Mouse (Mus musculus) forebrain, embryonic 12.5 days (tissue): ENCODE results near the gene Efcab6. TPM values are rescaled to one million over a fixed set of nuclear protein-coding genes. Genes with fewer than 3 reads are reported as not detected.
A peak's percentile ranks its signal among the peaks of the same experiment; 100 is the strongest.
"Not testable (repeated sequence)": the region's sequence is repeated elsewhere in the genome, so short reads cannot be mapped to it uniquely, and the experiment has no call there.

Experiments used
- ATAC-seq: fragments of 200-750 bp; cut with Nextera tagmentation; 2 replicates; pipeline ENCODE4 v1.8.0; 2017; ENCODE audit warnings: moderate TSS enrichment; ENCODE audit not compliant: low FRiP score
- H3K27ac ChIP-seq: fragments of 300-500 bp; sonication (generic); 2 replicates; pipeline ENCODE4 v1.5.1; 2016; ENCODE audit warnings: mild to moderate bottlenecking
- H3K27me3 ChIP-seq: fragments of 300-500 bp; sonication (generic); 2 replicates; pipeline ENCODE4 v1.6.1; 2016; ENCODE audit warnings: mild to moderate bottlenecking
- H3K36me3 ChIP-seq: fragments of 300-500 bp; sonication (generic); replicated peaks from 2 replicates; pipeline ENCODE4 v1.6.1; 2016; ENCODE audit warnings: mild to moderate bottlenecking
- H3K4me1 ChIP-seq: fragments of 300-500 bp; sonication (generic); 2 replicates; pipeline ENCODE4 v1.6.1; 2016
- H3K4me2 ChIP-seq: fragments of 300-500 bp; sonication (generic); 2 replicates; pipeline ENCODE4 v1.6.1; 2016; ENCODE audit warnings: mild to moderate bottlenecking, moderate library complexity
- H3K4me3 ChIP-seq: fragments of 300-500 bp; sonication (generic); replicated peaks from 2 replicates; pipeline ENCODE4 v1.5.1; 2016; ENCODE audit warnings: mild to moderate bottlenecking
- H3K9ac ChIP-seq: fragments of 300-500 bp; sonication (generic); 2 replicates; pipeline ENCODE4 v1.6.1; 2016; ENCODE audit warnings: mild to moderate bottlenecking
- H3K9me3 ChIP-seq: fragments of 300-500 bp; sonication (generic); 2 replicates; pipeline ENCODE4 v1.6.1; 2016
- WGBS: fragments of 180-500 bp; shearing (Covaris S2); methylation state at CpG from one replicate; pipeline ENCODE4 v1.1.7; 2016; 5-methylcytosine and 5-hydroxymethylcytosine counted together
- polyA plus RNA-seq: library from polyadenylated mRNA; unstranded; fragments of >200 nt; fragmentation: Nextera tagmentation; extraction: Ambion mirVana; gene quantifications from 2 replicates; pipeline ENCODE4 v1.2.1, GENCODE M21; 2016

The Efcab6 gene
- 0.58 and 1.3 TPM in 2 replicates for polyA plus RNA-seq

- Histone ChIP-seq H3K9ac (no peak within 1 kb of the TSS), H3K9me3 (peaks cover 5% of the 10 kb centered on the region), H3K36me3 (no peaks in the 10 kb centered on the region), H3K27ac (no peak within 1 kb of the TSS), H3K4me3 (peak within 1 kb of the TSS; percentile 41), H3K4me2 (peak within 1 kb of the TSS; percentile 77), H3K4me1 (peaks cover 21% of the 10 kb centered on the region), H3K27me3 (peaks cover 46% of the 10 kb centered on the region)
- ATAC-seq: peak; percentile 76
- 1% methylated on average over 29 of the region's 29 CpGs for WGBS
Measured at GRCm38 (mm10) chr15:84065140-84065539, at the start of gene Efcab6. Gene Efcab6, minus strand, starts transcription at chr15:84065379.

DNA sequence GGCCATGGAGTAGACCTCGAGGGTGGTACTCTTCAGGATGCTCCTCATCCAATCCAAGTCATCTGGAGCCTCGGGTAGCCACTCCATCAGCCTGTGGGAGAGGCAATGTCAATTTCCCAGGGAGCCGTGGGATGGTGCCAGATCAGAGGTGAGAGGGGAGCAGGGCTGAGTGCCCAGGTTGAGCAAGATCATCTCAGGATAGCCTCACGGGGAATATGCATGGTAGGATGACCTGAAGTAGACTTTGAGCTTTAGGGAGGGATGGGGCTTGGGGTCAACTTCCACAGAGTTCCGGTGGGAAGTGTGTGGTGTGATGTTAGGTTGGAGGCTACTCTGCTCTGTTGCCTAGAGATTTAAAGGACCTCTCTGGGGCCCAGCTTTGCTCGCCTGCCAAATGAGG, 48.7 kb upstream of the Efcab6 start:
- no peaks in the 10 kb centered on the region for H3K27me3 ChIP-seq
- no peak for ATAC-seq
- no peak overlapping the region for H3K4me3 ChIP-seq
- H3K4me1 ChIP-seq: peaks cover 2% of the 10 kb centered on the region; the same call in 1 of the 2 replicates
- 73% methylated on average over 6 of the region's 6 CpGs for WGBS
- H3K4me2 ChIP-seq: no peak overlapping the region
- H3K9me3 ChIP-seq: no peaks in the 10 kb centered on the region
- H3K36me3 ChIP-seq: no peaks in the 10 kb centered on the region
- H3K27ac ChIP-seq: no peak overlapping the region
- no peak overlapping the region for H3K9ac ChIP-seq

DNA sequence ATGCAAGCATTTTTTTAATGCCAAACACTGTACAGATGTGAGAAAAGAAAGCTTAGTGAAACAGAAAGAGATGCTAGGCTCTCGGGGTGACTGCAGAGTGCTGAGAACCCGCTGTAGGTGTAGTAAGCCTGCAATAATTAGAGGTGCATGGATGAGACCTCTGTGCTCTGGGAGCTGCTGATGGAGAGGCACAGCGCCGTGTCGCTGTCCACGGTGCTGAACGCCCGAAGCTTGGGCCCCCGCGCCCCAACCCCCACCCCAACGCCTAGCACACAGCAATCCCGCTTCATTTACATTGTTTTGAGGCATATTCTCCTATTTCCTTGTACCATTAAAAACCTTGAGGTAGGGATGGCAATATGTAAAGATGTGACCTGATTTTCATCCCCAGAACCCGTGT, 43.7 kb upstream of the Efcab6 start:
- ATAC-seq: no peak
- Histone ChIP-seq H3K4me1 (peaks cover 23% of the 10 kb centered on the region), H3K27ac (no peak overlapping the region), H3K9me3 (no peaks in the 10 kb centered on the region), H3K4me3 (no peak overlapping the region), H3K27me3 (peaks cover 39% of the 10 kb centered on the region), H3K9ac (no peak overlapping the region), H3K36me3 (no peaks in the 10 kb centered on the region), H3K4me2 (no peak overlapping the region)
- 8% methylated on average over 13 of the region's 13 CpGs for WGBS

- Histone ChIP-seq H3K27ac (0 out of 2 replicates have a peak overlapping the region, but pooled peaks have one; percentile 19), H3K4me2 (peak overlapping the region; percentile 91), H3K9me3 (no peaks in the 10 kb centered on the region), H3K4me3 (peak overlapping the region; percentile 63), H3K36me3 (no peaks in the 10 kb centered on the region), H3K9ac (peak overlapping the region; percentile 56), H3K4me1 (peaks cover 23% of the 10 kb centered on the region), H3K27me3 (peaks cover 46% of the 10 kb centered on the region)
- 7% methylated on average over 12 of the region's 12 CpGs for WGBS
- ATAC-seq: peak; percentile 30; the same call in 1 of the 2 replicates
Measured at GRCm38 (mm10) chr15:84105924-84106500, 40.8 kb upstream of the Efcab6 start.

- H3K9ac ChIP-seq: peak within 1 kb of the TSS; percentile 56
- H3K9me3 ChIP-seq: no peaks in the 10 kb centered on the region
- peak; percentile 71 for ATAC-seq
- H3K36me3 ChIP-seq: no peaks in the 10 kb centered on the region
- peaks cover 23% of the 10 kb centered on the region for H3K4me1 ChIP-seq
- H3K4me3 ChIP-seq: peak within 1 kb of the TSS; percentile 63
- H3K27ac ChIP-seq: 0 out of 2 replicates have a peak within 1 kb of the TSS, but pooled peaks have one; percentile 19
- peaks cover 46% of the 10 kb centered on the region for H3K27me3 ChIP-seq
- peak within 1 kb of the TSS; percentile 91 for H3K4me2 ChIP-seq
- WGBS: 1% methylated on average over 77 of the region's 77 CpGs
Measured at GRCm38 (mm10) chr15:84105105-84105923, 40.1 kb upstream of the Efcab6 start, which contains the start of gene Sult4a1. Gene Sult4a1, minus strand, starts transcription at chr15:84105754.

DNA sequence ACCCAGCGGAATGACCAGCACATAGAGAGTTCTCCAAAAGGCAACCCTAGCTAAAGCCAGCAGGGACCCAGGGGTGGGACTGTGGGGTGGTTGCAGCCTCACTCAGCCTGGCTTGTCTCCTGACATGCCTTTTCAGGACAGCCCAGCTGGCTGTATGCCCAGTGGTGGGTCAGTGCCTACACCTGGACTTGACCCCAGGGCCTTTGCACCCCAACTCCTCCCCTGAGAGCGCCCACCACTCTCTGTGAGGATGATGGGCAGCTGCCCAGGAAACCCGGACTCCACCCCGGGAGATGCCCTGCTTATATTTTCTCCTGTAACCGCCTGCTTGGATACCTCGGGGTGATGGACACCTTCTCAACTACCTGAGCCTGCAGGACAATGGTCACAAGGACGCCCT, 39.4 kb upstream of the Efcab6 start:
- no peaks in the 10 kb centered on the region for H3K36me3 ChIP-seq
- peak overlapping the region; percentile 56; the same call in 1 of the 2 replicates for H3K9ac ChIP-seq
- H3K4me1 ChIP-seq: peaks cover 23% of the 10 kb centered on the region
- H3K4me2 ChIP-seq: peak overlapping the region; percentile 91
- H3K4me3 ChIP-seq: peak overlapping the region; percentile 63
- WGBS: 84% methylated on average over 7 of the region's 7 CpGs
- no peaks in the 10 kb centered on the region for H3K9me3 ChIP-seq
- ATAC-seq: no peak
- H3K27ac ChIP-seq: no peak overlapping the region
- H3K27me3 ChIP-seq: peaks cover 46% of the 10 kb centered on the region

DNA sequence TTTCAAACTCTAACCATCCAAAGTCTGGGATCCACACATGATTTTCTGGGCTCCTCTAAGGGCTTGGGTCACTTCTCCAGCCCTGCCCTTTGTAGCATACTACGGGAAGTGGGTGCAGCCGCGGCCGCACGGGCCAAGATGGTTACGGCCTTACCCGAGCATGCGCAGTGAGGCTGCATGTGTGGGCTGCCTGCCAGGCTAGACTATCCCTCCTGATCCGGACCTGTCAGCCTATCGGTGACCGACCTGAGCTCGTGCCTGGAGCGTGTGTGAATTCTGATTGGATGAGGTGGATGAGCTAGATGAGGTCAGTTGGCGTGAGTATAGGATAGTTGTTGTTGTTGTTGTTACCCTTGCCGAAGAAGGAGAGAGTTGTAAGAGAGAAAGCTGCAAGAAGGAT, 32.4 kb upstream of the Efcab6 start:
- not testable (repeated sequence) for H3K4me3 ChIP-seq, H3K4me1 ChIP-seq, H3K4me2 ChIP-seq, H3K27me3 ChIP-seq, H3K9me3 ChIP-seq, H3K27ac ChIP-seq, ATAC-seq, H3K9ac ChIP-seq, H3K36me3 ChIP-seq
- 88% methylated on average over 15 of the region's 15 CpGs for WGBS

DNA sequence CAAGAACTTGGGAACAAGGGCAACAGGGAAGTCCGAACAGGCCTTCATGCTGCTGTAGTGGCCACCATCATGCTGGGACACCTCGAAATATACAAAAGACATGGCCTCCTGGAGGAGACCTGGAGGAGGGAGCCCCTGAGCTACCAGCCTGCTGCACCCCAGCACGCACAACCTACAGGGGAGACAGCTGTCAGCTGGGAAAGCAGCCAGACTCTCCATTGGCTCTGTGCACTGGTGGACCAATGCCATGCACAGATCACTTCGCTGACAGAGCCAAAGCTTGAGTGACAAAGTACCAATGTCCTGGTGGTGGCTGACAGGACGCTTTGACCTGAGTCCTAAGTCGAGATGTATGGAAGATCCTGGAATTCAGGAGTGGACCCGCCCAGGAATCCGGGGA, 30.9 kb upstream of the Efcab6 start:
- Histone ChIP-seq H3K27ac (no peak overlapping the region), H3K36me3 (no peaks in the 10 kb centered on the region), H3K4me2 (no peak overlapping the region), H3K27me3 (no peaks in the 10 kb centered on the region), H3K9ac (no peak overlapping the region), H3K4me1 (no peaks in the 10 kb centered on the region), H3K9me3 (no peaks in the 10 kb centered on the region), H3K4me3 (no peak overlapping the region)
- 89% methylated on average over 8 of the region's 8 CpGs for WGBS
- ATAC-seq: no peak

DNA sequence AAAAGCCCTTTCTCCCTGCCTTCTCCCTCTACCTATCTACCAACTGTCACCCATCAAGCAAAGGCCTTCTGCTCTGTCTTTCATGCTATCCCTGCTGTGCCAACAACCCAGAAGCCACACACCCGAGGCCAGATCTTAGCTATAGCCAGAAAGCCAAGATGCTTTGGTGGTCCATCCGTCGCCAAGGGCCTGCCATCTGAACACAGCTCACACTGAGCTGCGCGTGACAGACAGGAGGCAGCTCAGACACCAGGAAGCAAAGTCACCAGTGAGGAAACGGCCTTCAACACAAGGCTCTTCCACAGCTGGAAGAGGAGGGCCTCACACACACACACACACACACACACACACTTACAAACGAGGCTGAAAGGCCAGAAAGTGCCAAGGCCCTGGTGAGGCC, 29.7 kb upstream of the Efcab6 start:
- no peak for ATAC-seq
- no peak overlapping the region for H3K4me3 ChIP-seq
- H3K27ac ChIP-seq: no peak overlapping the region
- WGBS: 66% methylated on average over 7 of the region's 7 CpGs
- H3K36me3 ChIP-seq: no peaks in the 10 kb centered on the region
- H3K27me3 ChIP-seq: no peaks in the 10 kb centered on the region
- H3K9ac ChIP-seq: no peak overlapping the region
- no peaks in the 10 kb centered on the region for H3K4me1 ChIP-seq
- H3K9me3 ChIP-seq: no peaks in the 10 kb centered on the region
- no peak overlapping the region for H3K4me2 ChIP-seq

GRCm38 (mm10) chr15:84086775-84087174, 21.6 kb upstream of the Efcab6 start:
- Histone ChIP-seq H3K36me3 (no peaks in the 10 kb centered on the region), H3K27me3 (no peaks in the 10 kb centered on the region), H3K27ac (no peak overlapping the region), H3K4me2 (no peak overlapping the region), H3K9ac (no peak overlapping the region), H3K9me3 (no peaks in the 10 kb centered on the region), H3K4me3 (no peak overlapping the region), H3K4me1 (peaks cover 3% of the 10 kb centered on the region; the same call in 1 of the 2 replicates)
- 52% methylated on average over 9 of the region's 9 CpGs for WGBS
- no peak for ATAC-seq

DNA sequence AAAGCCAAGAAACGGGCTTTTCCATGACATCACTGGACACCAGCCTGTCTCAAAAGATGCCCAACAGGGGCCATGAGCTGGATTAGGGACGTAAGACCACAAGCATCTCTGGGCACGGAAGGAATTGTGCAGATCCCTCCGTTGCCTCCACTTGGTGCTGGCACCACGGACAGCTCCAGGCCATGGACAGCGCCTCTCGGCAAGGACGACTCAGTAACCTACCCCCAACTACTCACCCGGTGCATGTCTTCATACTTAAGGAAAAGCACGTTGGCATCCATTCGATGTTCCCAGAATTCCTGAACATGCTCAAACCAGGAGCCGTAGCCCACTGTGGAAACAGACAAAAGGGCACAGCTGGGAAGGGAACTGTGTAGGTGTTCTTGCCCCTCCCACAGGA, 21.2 kb upstream of the Efcab6 start:
- Histone ChIP-seq H3K4me1 (peaks cover 3% of the 10 kb centered on the region; the same call in 1 of the 2 replicates), H3K4me3 (no peak overlapping the region), H3K36me3 (no peaks in the 10 kb centered on the region), H3K9me3 (no peaks in the 10 kb centered on the region), H3K27me3 (no peaks in the 10 kb centered on the region), H3K27ac (no peak overlapping the region), H3K4me2 (no peak overlapping the region), H3K9ac (no peak overlapping the region)
- ATAC-seq: no peak
- 41% methylated on average over 12 of the region's 12 CpGs for WGBS

DNA sequence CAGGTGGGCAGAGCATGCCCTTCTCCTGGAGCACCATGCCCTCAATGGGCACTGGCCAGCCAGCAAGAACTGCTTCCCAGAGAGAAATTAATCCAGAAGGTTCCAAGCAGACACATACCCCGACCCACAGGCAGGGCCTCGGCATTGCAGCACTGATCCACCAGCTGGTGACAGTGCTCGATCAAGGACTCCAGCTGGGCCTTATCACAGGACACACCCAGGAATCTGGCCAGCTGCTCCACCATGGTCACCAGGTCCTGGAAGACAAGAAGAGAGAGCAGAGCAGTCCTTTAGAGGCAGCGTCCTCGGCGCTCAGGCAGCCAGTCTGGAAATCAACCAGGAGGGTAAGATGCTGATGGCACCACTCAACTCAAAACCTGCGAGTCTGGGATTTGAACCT, 14.9 kb upstream of the Efcab6 start:
- whole genome bisulfite sequencing: 94% methylated on average over 7 of the region's 7 CpGs
- Histone ChIP-seq H3K4me1 (peaks cover 3% of the 10 kb centered on the region), H3K36me3 (no peaks in the 10 kb centered on the region), H3K4me3 (no peak overlapping the region), H3K9ac (no peak overlapping the region), H3K9me3 (no peaks in the 10 kb centered on the region), H3K4me2 (no peak overlapping the region), H3K27me3 (peaks cover 11% of the 10 kb centered on the region), H3K27ac (no peak overlapping the region)
- ATAC-seq: no peak
